Mouse (Mus musculus) granulocyte monocyte progenitor cell, adult 5-6 weeks (primary cell): ENCODE measurements around the gene Parn. TPM values are rescaled to one million over a fixed set of nuclear protein-coding genes. Genes with fewer than 3 reads are reported as not detected.
"Not testable (repeated sequence)": the region's sequence is repeated elsewhere in the genome, so short reads cannot be mapped to it uniquely, and the experiment has no call there.

ENCODE experiments used
- ATAC-seq: replicated peaks from 2 replicates; pipeline ENCODE4 v1.8.0; 2016; ENCODE audit warnings: mild to moderate bottlenecking, moderate TSS enrichment, inconsistent platforms; ENCODE audit not compliant: poor library complexity, severe bottlenecking
- total RNA-seq, 2 experiments: library from RNA; stranded (forward) in 1 of 2; stranded (reverse) in 1 of 2; fragments of 200-712, 200-1000 nt in 1 of 2; fragments of >200 nt in 1 of 2; fragmentation: Nextera tagmentation in 1 of 2; gene quantifications; 2 replicates each; pipeline ENCODE4 v1.2.3; 2014 to 2017

Parn gene
- total RNA-seq, 2 experiments from 2014 or later = 32.3 to 55.0 TPM

- ATAC-seq = not testable (repeated sequence)
Measured at GRCm38 (mm10) chr16:13638198-13638597, 29.8 kb downstream of the Parn start.

- no peak for ATAC-seq
Measured at GRCm38 (mm10) chr16:13628345-13628744, 39.6 kb downstream of the Parn start.

GRCm38 (mm10) chr16:13621745-13622507 is 46.0 kb downstream of the Parn start:
- no peak for ATAC-seq

GRCm38 (mm10) chr16:13620194-13620593 is 47.8 kb downstream of the Parn start:
- no peak for ATAC-seq

- no peak for ATAC-seq
Measured at GRCm38 (mm10) chr16:13615276-13615675, 52.7 kb downstream of the Parn start.

GRCm38 (mm10) chr16:13612571-13612970 is 55.4 kb downstream of the Parn start:
- ATAC-seq = no peak

GRCm38 (mm10) chr16:13612058-13612457 is 55.9 kb downstream of the Parn start:
- no peak for ATAC-seq

GRCm38 (mm10) chr16:13611399-13611798 is 56.6 kb downstream of the Parn start:
- ATAC-seq = no peak

- ATAC-seq = no peak
Measured at GRCm38 (mm10) chr16:13610951-13611381, 57.0 kb downstream of the Parn start.

- ATAC-seq = no peak
Measured at GRCm38 (mm10) chr16:13608705-13609085, 59.3 kb downstream of the Parn start.

GRCm38 (mm10) chr16:13607987-13608704 is 59.8 kb downstream of the Parn start:
- no peak for ATAC-seq

GRCm38 (mm10) chr16:13602779-13603178 is 65.2 kb downstream of the Parn start:
- no peak for ATAC-seq

- ATAC-seq = no peak
Measured at GRCm38 (mm10) chr16:13589049-13589408, 78.9 kb downstream of the Parn start.

- ATAC-seq = no peak
Measured at GRCm38 (mm10) chr16:13588182-13589048, 79.6 kb downstream of the Parn start.

GRCm38 (mm10) chr16:13585234-13585633 is 82.7 kb downstream of the Parn start:
- no peak for ATAC-seq

- ATAC-seq = no peak
Measured at GRCm38 (mm10) chr16:13580784-13581183, 87.2 kb downstream of the Parn start.

- no peak for ATAC-seq
Measured at GRCm38 (mm10) chr16:13580016-13580415, 88.0 kb downstream of the Parn start.

- no peak for ATAC-seq
Measured at GRCm38 (mm10) chr16:13575306-13575705, 92.7 kb downstream of the Parn start.

- no peak for ATAC-seq
Measured at GRCm38 (mm10) chr16:13568280-13568679, 99.7 kb downstream of the Parn start.

- no peak for ATAC-seq
Measured at GRCm38 (mm10) chr16:13567614-13568013, 100.4 kb downstream of the Parn start.

- no peak for ATAC-seq
Measured at GRCm38 (mm10) chr16:13566351-13566750, 101.6 kb downstream of the Parn start.
